Mouse (Mus musculus) liver, adult 2 months (tissue): ENCODE data around the gene Hoxd11.

Experiments used
- CTCF ChIP-seq: fragments of 200-500 bp; IDR thresholded peaks from 2 replicates; pipeline ENCODE4 v1.5.1; 2011; ENCODE audit warnings: low read depth, low read length, control low read depth
- POLR2A ChIP-seq: fragments of 200-500 bp; IDR thresholded peaks from 2 replicates; pipeline ENCODE4 v1.6.1; 2011; ENCODE audit warnings: low read length, control low read depth; ENCODE audit not compliant: insufficient read depth; ENCODE audit errors: extremely low read depth

GRCm38 (mm10) chr2:74689574-74690337, 10.4 kb downstream of the Hoxd11 start:
- TF ChIP-seq POLR2A = no peak
- no peak for TF ChIP-seq CTCF
